Comparison of ENCODE assay signal across 9 mouse cellular contexts in genomic region chr8:104630111-104630479, GRCm38 (mm10). TPM values are rescaled to one million over a fixed set of nuclear protein-coding genes. Genes with fewer than 3 reads are reported as not detected.
DNase-seq lines count a peak whose midpoint lies in the region; ATAC-seq and TF ChIP-seq lines count a peak whose summit lies in the region.
"Had no signal": no experiment of that assay in that cellular context is flagged by ENCODE, and none has a peak within 500 bp of the region (broad histone marks: within the 10 kb centered on the region; RNA-seq: fewer than 3 reads in every experiment).

No protein-coding gene starts in this region.

- H3K4me2 ChIP-seq in kidney, embryonic 16.5 days (replicated peaks; ENCODE audit: low read depth, low read length), result peak overlapping the region; percentile 62
- peak overlapping the region; percentile 57 for H3K4me2 ChIP-seq in embryonic facial prominence, embryonic 15.5 days (replicated peaks)
- H3K4me2 ChIP-seq in intestine, embryonic 15.5 days (replicated peaks), result peak overlapping the region; percentile 83
- peak overlapping the region; percentile 58 for H3K4me2 ChIP-seq in midbrain, postnatal 0 days (ENCODE audit: low read depth, low read length, poor library complexity, severe bottlenecking)

- peak overlapping the region; percentile 63; the same call in 1 of the 2 replicates for H3K9ac ChIP-seq in kidney, embryonic 16.5 days (replicated peaks; ENCODE audit: low read length)
- H3K9ac ChIP-seq in embryonic facial prominence, embryonic 15.5 days, result no peak overlapping the region
- H3K9ac ChIP-seq in intestine, embryonic 15.5 days, result 0 out of 2 replicates have a peak overlapping the region, but pooled peaks have one; percentile 28
- H3K9ac ChIP-seq in midbrain, postnatal 0 days (replicated peaks; ENCODE audit: low read length, poor library complexity, severe bottlenecking), result no peak overlapping the region

- intact Hi-C loops in left cerebral cortex, postnatal 36 days (cut with DNase I), result no loop called here

- no peak for TF ChIP-seq CTCF in midbrain, postnatal 0 days (IDR thresholded peaks at IDR 0.05)

- 43% methylated on average over 8 of the region's 8 CpGs for WGBS in kidney, embryonic 16.5 days
- WGBS in embryonic facial prominence, embryonic 15.5 days, result 33% methylated on average over 8 of the region's 8 CpGs
- WGBS in intestine, embryonic 15.5 days, result 41% methylated on average over 8 of the region's 8 CpGs
- 34% methylated on average over 8 of the region's 8 CpGs for WGBS in midbrain, postnatal 0 days

- H3K36me3 ChIP-seq in kidney, embryonic 16.5 days (ENCODE audit: insufficient read depth, low read length), result no peaks in the 10 kb centered on the region
- H3K36me3 ChIP-seq in embryonic facial prominence, embryonic 15.5 days, result 0 out of 2 replicates have a peak, but pooled peaks cover 3% of the 10 kb centered on the region
- no peaks in the 10 kb centered on the region for H3K36me3 ChIP-seq in intestine, embryonic 15.5 days
- H3K36me3 ChIP-seq in midbrain, postnatal 0 days (ENCODE audit: insufficient read depth, low read length), result peaks cover under 1% of the 10 kb centered on the region; the same call in 1 of the 2 replicates

- H3K27me3 ChIP-seq in kidney, embryonic 16.5 days (ENCODE audit: insufficient read depth, low read length), result peaks cover 4% of the 10 kb centered on the region; the same call in 1 of the 2 replicates
- peaks cover 24% of the 10 kb centered on the region for H3K27me3 ChIP-seq in embryonic facial prominence, embryonic 15.5 days
- H3K27me3 ChIP-seq in intestine, embryonic 15.5 days (replicated peaks), result peaks cover 14% of the 10 kb centered on the region
- peaks cover 4% of the 10 kb centered on the region; the same call in 1 of the 2 replicates for H3K27me3 ChIP-seq in midbrain, postnatal 0 days (ENCODE audit: insufficient read depth, low read length)

- H3K27ac ChIP-seq in kidney, embryonic 16.5 days (ENCODE audit: low read length), result no peak overlapping the region
- no peak overlapping the region for H3K27ac ChIP-seq in embryonic facial prominence, embryonic 15.5 days (replicated peaks)
- H3K27ac ChIP-seq in intestine, embryonic 15.5 days, result no peak overlapping the region
- no peak overlapping the region for H3K27ac ChIP-seq in midbrain, postnatal 0 days (ENCODE audit: low read depth, low read length)

- no peak for ATAC-seq in kidney, embryonic 16.5 days (ENCODE audit: low FRiP score, low TSS enrichment)
- ATAC-seq in embryonic facial prominence, embryonic 15.5 days (ENCODE audit: insufficient number of reproducible peaks, low FRiP score, low TSS enrichment, low read depth), result no peak
- ATAC-seq in intestine, embryonic 15.5 days, result no peak
- ATAC-seq in midbrain, postnatal 0 days (ENCODE audit: low FRiP score), result no peak

- peak overlapping the region; percentile 49 for H3K4me3 ChIP-seq in kidney, embryonic 16.5 days (ENCODE audit: low read length)
- H3K4me3 ChIP-seq in embryonic facial prominence, embryonic 15.5 days (replicated peaks), result peak overlapping the region; percentile 41
- no peak overlapping the region for H3K4me3 ChIP-seq in intestine, embryonic 15.5 days (replicated peaks)
- H3K4me3 ChIP-seq in midbrain, postnatal 0 days (ENCODE audit: low read depth, low read length), result peak overlapping the region; percentile 36

- DNase-seq in kidney, adult 11 months, result no peak
- DNase-seq in midbrain, postnatal 0 days (ENCODE audit: low spot score), result no peak
- DNase-seq in left cerebral cortex, postnatal 36 days (ENCODE audit: low spot score in 2 of 2), result no peak
- no peak for DNase-seq in gastrocnemius, adult 18-20 months (ENCODE audit: low spot score)
- DNase-seq in kidney, adult 18-20 months, result no peak

- peaks cover 6% of the 10 kb centered on the region for H3K4me1 ChIP-seq in kidney, embryonic 16.5 days (ENCODE audit: insufficient read depth, low read length)
- peaks cover 19% of the 10 kb centered on the region for H3K4me1 ChIP-seq in embryonic facial prominence, embryonic 15.5 days
- peaks cover 15% of the 10 kb centered on the region; the same call in 1 of the 2 replicates for H3K4me1 ChIP-seq in intestine, embryonic 15.5 days (replicated peaks)
- peaks cover 11% of the 10 kb centered on the region for H3K4me1 ChIP-seq in midbrain, postnatal 0 days (ENCODE audit: insufficient read depth, low read length)

- H3K9me3 ChIP-seq in kidney, embryonic 16.5 days (ENCODE audit: low read length), result no peaks in the 10 kb centered on the region
- H3K9me3 ChIP-seq in embryonic facial prominence, embryonic 15.5 days (replicated peaks), result no peaks in the 10 kb centered on the region
- H3K9me3 ChIP-seq in intestine, embryonic 15.5 days, result no peaks in the 10 kb centered on the region
- no peaks in the 10 kb centered on the region for H3K9me3 ChIP-seq in midbrain, postnatal 0 days (ENCODE audit: low read length)

RNA-seq across cellular contexts. Expression of gene Rrad, which starts 1.0 kb away (rescaled TPM):
- 13.5 and 15.0 TPM in 2 replicates for polyA plus RNA-seq in kidney, embryonic 16.5 days (2015; fragmentation: Nextera tagmentation; extraction: Ambion mirVana)
- 22.8 and 31.0 TPM in 2 replicates for polyA plus RNA-seq in embryonic facial prominence, embryonic 15.5 days (2015; fragmentation: Nextera tagmentation; extraction: Ambion mirVana)
- polyA plus RNA-seq in intestine, embryonic 15.5 days (2015; fragmentation: Nextera tagmentation; extraction: Ambion mirVana), result 4.6 and 4.8 TPM in 2 replicates
- 3.0 and 3.5 TPM in 2 replicates for total RNA-seq in midbrain, postnatal 0 days (2014; rRNA removed)
- polyA plus RNA-seq in midbrain, postnatal 0 days (2015; fragmentation: Nextera tagmentation; extraction: Ambion mirVana), result 3.3 and 3.4 TPM in 2 replicates
- 1 to 10 TPM; 3.5 to 4.4 TPM for total RNA-seq in left cerebral cortex, postnatal 36 days (2021)
- 10 to 100 TPM in 1 of 2 experiments, 1 to 10 TPM in 1; 1.7 to 21.4 TPM for total RNA-seq in gastrocnemius, adult 18-20 months (2021)

RNA-seq across cellular contexts. Expression of gene Cdh16, which starts 5.9 kb away (rescaled TPM):
- 385 and 427 TPM in 2 replicates for polyA plus RNA-seq in kidney, embryonic 16.5 days (2015; fragmentation: Nextera tagmentation; extraction: Ambion mirVana)
- polyA plus RNA-seq in embryonic facial prominence, embryonic 15.5 days (2015; fragmentation: Nextera tagmentation; extraction: Ambion mirVana), result 0.40 TPM in 1 of 2 replicates, not detected in the other
- polyA plus RNA-seq in intestine, embryonic 15.5 days (2015; fragmentation: Nextera tagmentation; extraction: Ambion mirVana), result 0.56 and 0.79 TPM in 2 replicates
- total RNA-seq in midbrain, postnatal 0 days (2014; rRNA removed), result not detected in 2 replicates
- not detected in 2 replicates for polyA plus RNA-seq in midbrain, postnatal 0 days (2015; fragmentation: Nextera tagmentation; extraction: Ambion mirVana)
- total RNA-seq in left cerebral cortex, postnatal 36 days (2021), result not detected
- total RNA-seq in gastrocnemius, adult 18-20 months (2021), result under 1 TPM in 1 of 2 experiments, not detected in 1; 0.23 TPM
- total RNA-seq: gastrocnemius, postnatal 25 days had no signal

RNA-seq across cellular contexts. Expression of gene Ciao2b, which starts 11.7 kb away (rescaled TPM):
- polyA plus RNA-seq in kidney, embryonic 16.5 days (2015; fragmentation: Nextera tagmentation; extraction: Ambion mirVana), result 106 and 108 TPM in 2 replicates
- 90.6 and 91.9 TPM in 2 replicates for polyA plus RNA-seq in embryonic facial prominence, embryonic 15.5 days (2015; fragmentation: Nextera tagmentation; extraction: Ambion mirVana)
- polyA plus RNA-seq in intestine, embryonic 15.5 days (2015; fragmentation: Nextera tagmentation; extraction: Ambion mirVana), result 93.2 and 101 TPM in 2 replicates
- 60.6 and 84.0 TPM in 2 replicates for total RNA-seq in midbrain, postnatal 0 days (2014; rRNA removed)
- 108 and 113 TPM in 2 replicates for polyA plus RNA-seq in midbrain, postnatal 0 days (2015; fragmentation: Nextera tagmentation; extraction: Ambion mirVana)
- total RNA-seq in left cerebral cortex, postnatal 36 days (2021), result 10 to 100 TPM; 31.4 to 33.5 TPM
- 10 to 100 TPM; 40.2 to 43.4 TPM for total RNA-seq in gastrocnemius, adult 18-20 months (2021)

RNA-seq across cellular contexts. Expression of gene Pdp2, which starts 38.8 kb away (rescaled TPM):
- polyA plus RNA-seq in kidney, embryonic 16.5 days (2015; fragmentation: Nextera tagmentation; extraction: Ambion mirVana), result 19.2 and 20.3 TPM in 2 replicates
- 9.0 and 9.3 TPM in 2 replicates for polyA plus RNA-seq in embryonic facial prominence, embryonic 15.5 days (2015; fragmentation: Nextera tagmentation; extraction: Ambion mirVana)
- 16.1 and 17.0 TPM in 2 replicates for polyA plus RNA-seq in intestine, embryonic 15.5 days (2015; fragmentation: Nextera tagmentation; extraction: Ambion mirVana)
- 12.1 and 16.0 TPM in 2 replicates for total RNA-seq in midbrain, postnatal 0 days (2014; rRNA removed)
- 16.9 and 18.0 TPM in 2 replicates for polyA plus RNA-seq in midbrain, postnatal 0 days (2015; fragmentation: Nextera tagmentation; extraction: Ambion mirVana)
- total RNA-seq in left cerebral cortex, postnatal 36 days (2021), result 1 to 10 TPM; 8.1 to 9.0 TPM
- total RNA-seq in gastrocnemius, adult 18-20 months (2021), result 1 to 10 TPM; 2.9 to 3.3 TPM

Comparison
In these comparisons a context has a peak if more than half of its experiments do, and no peak if none do; other contexts are left out.
1. H3K9ac ChIP-seq: peak in kidney, embryonic 16.5 days (single experiment) and intestine, embryonic 15.5 days (single experiment); none in embryonic facial prominence, embryonic 15.5 days (single experiment) and midbrain, postnatal 0 days (single experiment).
2. RNA of gene Cdh16, which starts 5.9 kb away (polyA plus RNA-seq): 385 to 427 TPM in kidney, embryonic 16.5 days; 0.56 to 0.79 TPM in intestine, embryonic 15.5 days, 0.40 TPM in embryonic facial prominence, embryonic 15.5 days and not detected in midbrain, postnatal 0 days; every median in the first group is over 100 times any median in the second.
3. Peak in every context shown above with its lines, with median percentiles within 50 percentile points of each other: H3K4me2 ChIP-seq.